8 mouse cellular contexts compared by ENCODE assay signal in genomic region chr4:40143533-40143871, GRCm38 (mm10). TPM values are rescaled to one million over a fixed set of nuclear protein-coding genes. Genes with fewer than 3 reads are reported as not detected.
DNase-seq lines count a peak whose midpoint lies in the region; ATAC-seq and TF ChIP-seq lines count a peak whose summit lies in the region.

No protein-coding gene starts in this region.

- no peak for TF ChIP-seq POLR2A in heart, adult 2 months (IDR thresholded peaks at IDR 0.05; ENCODE audit: insufficient read depth, low read depth, low read length)

- H3K4me1 ChIP-seq in heart, adult 2 months (ENCODE audit: control insufficient read depth, insufficient read depth, low read length) = peaks cover 8% of the 10 kb centered on the region
- H3K4me1 ChIP-seq in forebrain, embryonic 13.5 days = peaks cover 23% of the 10 kb centered on the region
- peaks cover 47% of the 10 kb centered on the region for H3K4me1 ChIP-seq in liver, embryonic 15.5 days (replicated peaks)

- no peaks in the 10 kb centered on the region for H3K9me3 ChIP-seq in forebrain, embryonic 13.5 days (replicated peaks)
- no peaks in the 10 kb centered on the region for H3K9me3 ChIP-seq in liver, embryonic 15.5 days (replicated peaks)

- H3K79me3 ChIP-seq in C2C12 (ENCODE audit: low read depth) = peaks cover 20% of the 10 kb centered on the region

- intact Hi-C loops in heart, adult 2 months (cut with DNase I) = loop anchor here (2.0 kb wide), 1 partner anchor 135 kb away; the partner anchor contains the start of gene Ndufb6

- peak overlapping the region; percentile 91 for H3K9ac ChIP-seq in heart, adult 2 months (ENCODE audit: low read depth, low read length)
- peak overlapping the region; percentile 83 for H3K9ac ChIP-seq in forebrain, embryonic 13.5 days
- H3K9ac ChIP-seq in liver, embryonic 15.5 days = peak overlapping the region; percentile 71

- H3K36me3 ChIP-seq in heart, adult 2 months (ENCODE audit: control insufficient read depth, insufficient read depth, low read length) = no peaks in the 10 kb centered on the region
- peaks cover 12% of the 10 kb centered on the region for H3K36me3 ChIP-seq in C2C12 (ENCODE audit: control insufficient read depth, insufficient read depth)
- H3K36me3 ChIP-seq in forebrain, embryonic 13.5 days (ENCODE audit: poor library complexity, severe bottlenecking) = 0 out of 2 replicates have a peak, but pooled peaks cover 4% of the 10 kb centered on the region
- no peaks in the 10 kb centered on the region for H3K36me3 ChIP-seq in liver, embryonic 15.5 days (replicated peaks)

- under 1% methylated on average over 27 of the region's 27 CpGs for WGBS in heart, adult 2 months
- WGBS in forebrain, embryonic 13.5 days = under 1% methylated on average over 27 of the region's 27 CpGs
- WGBS in liver, embryonic 15.5 days (ENCODE audit: insufficient replicate concordance) = under 1% methylated on average over 27 of the region's 27 CpGs

- peak overlapping the region; percentile 92 for H3K27ac ChIP-seq in heart, adult 2 months
- peak overlapping the region; percentile 90 for H3K27ac ChIP-seq in forebrain, embryonic 13.5 days
- H3K27ac ChIP-seq in liver, embryonic 15.5 days (replicated peaks) = peak overlapping the region; percentile 93

- ATAC-seq in forebrain, embryonic 13.5 days = no peak; the same call in 1 of the 2 replicates
- ATAC-seq in liver, embryonic 15.5 days (ENCODE audit: insufficient read depth) = peak; percentile 52

- H3K27me3 ChIP-seq in heart, adult 2 months (ENCODE audit: control insufficient read depth, insufficient read depth, low read length) = no peaks in the 10 kb centered on the region
- H3K27me3 ChIP-seq in C2C12 (ENCODE audit: control insufficient read depth, insufficient read depth, insufficient read length) = no peaks in the 10 kb centered on the region
- H3K27me3 ChIP-seq in forebrain, embryonic 13.5 days = no peaks in the 10 kb centered on the region
- no peaks in the 10 kb centered on the region for H3K27me3 ChIP-seq in liver, embryonic 15.5 days

- TF ChIP-seq CTCF in heart, adult 2 months (IDR thresholded peaks at IDR 0.05) = no peak
- no peak for TF ChIP-seq CTCF in C2C12 (IDR thresholded peaks at IDR 0.05; ENCODE audit: control insufficient read depth, insufficient read depth, insufficient read length)

- TF ChIP-seq EP300 in heart, adult 2 months (IDR thresholded peaks at IDR 0.05; ENCODE audit: insufficient read depth, low read depth, low read length) = no peak

- H3ac ChIP-seq in C2C12 (ENCODE audit: control insufficient read depth, insufficient read length, low read depth) = peak overlapping the region; percentile 94

- no peaks in the 10 kb centered on the region for H3K79me2 ChIP-seq in heart, adult 2 months (replicated peaks; ENCODE audit: control insufficient read depth, insufficient read depth, low read length)
- H3K79me2 ChIP-seq in C2C12 (ENCODE audit: control insufficient read depth, insufficient read depth) = peaks cover 47% of the 10 kb centered on the region

- no peak for DNase-seq in heart, adult 2 months
- no peak for DNase-seq in heart, adult 11 months
- DNase-seq in frontal cortex, adult 2 months (ENCODE audit: extremely low spot score in 1 of 2, low spot score in 1 of 2) = no peak
- no peak for DNase-seq in thymus, postnatal 36 days
- DNase-seq in adrenal gland, postnatal 36 days = no peak

- peak overlapping the region; percentile 83 for H3K4me3 ChIP-seq in heart, adult 2 months
- H3K4me3 ChIP-seq in C2C12 (ENCODE audit: insufficient read depth, poor library complexity, severe bottlenecking) = peak overlapping the region; percentile 55
- H3K4me3 ChIP-seq in forebrain, embryonic 13.5 days = peak overlapping the region; percentile 83
- H3K4me3 ChIP-seq in liver, embryonic 15.5 days (replicated peaks) = peak overlapping the region; percentile 76

- H3K4me2 ChIP-seq in forebrain, embryonic 13.5 days = peak overlapping the region; percentile 74
- H3K4me2 ChIP-seq in liver, embryonic 15.5 days = peak overlapping the region; percentile 90

TF ChIP-seq in C2C12, 6 proteins besides CTCF, POLR2A, EP300 and RAD21:
- no peak for TF ChIP-seq MYOD1 (IDR thresholded peaks at IDR 0.05; ENCODE audit: control insufficient read depth, insufficient read length, low read depth)
- no peak for TF ChIP-seq FOSL1 (IDR thresholded peaks at IDR 0.05; ENCODE audit: insufficient read depth, low read length, poor library complexity, severe bottlenecking)
- TF ChIP-seq MYOG (IDR thresholded peaks at IDR 0.05; ENCODE audit: control insufficient read depth, extremely low read depth, insufficient read length) = no peak
- no peak for TF ChIP-seq MAX (IDR thresholded peaks at IDR 0.05)
- no peak for TF ChIP-seq USF1 (IDR thresholded peaks at IDR 0.05; ENCODE audit: low read depth)
- TF ChIP-seq CEBPB (IDR thresholded peaks at IDR 0.05; ENCODE audit: low read depth) = no peak

RNA-seq across cellular contexts. Expression of gene Aco1, which starts 0.6 kb away (rescaled TPM):
- 10 to 100 TPM; 28.3 to 29.6 TPM for total RNA-seq in heart, adult 2 months (2021)
- 23.4 and 35.4 TPM in 2 replicates for polyA plus RNA-seq in heart, adult 2 months (2012; rRNA removed)
- 32.6 TPM for polyA plus RNA-seq in C2C12 (2012; fragmentation: generic; extraction: Trizol)
- 50.7 and 55.9 TPM in 2 replicates for polyA plus RNA-seq in forebrain, embryonic 13.5 days (2015; fragmentation: Nextera tagmentation; extraction: Ambion mirVana)
- polyA plus RNA-seq in liver, embryonic 15.5 days (2015; fragmentation: Nextera tagmentation; extraction: Ambion mirVana) = 34.1 and 43.6 TPM in 2 replicates
- polyA plus RNA-seq in frontal cortex, adult 2 months (2012; rRNA removed) = 24.9 and 27.0 TPM in 2 replicates
- total RNA-seq in adrenal gland, postnatal 36 days (2021) = 100 to 1,000 TPM; 112 to 173 TPM
